Mouse (Mus musculus) midbrain, embryonic 16.5 days (tissue): ENCODE results near the gene Ctdspl. TPM values are rescaled to one million over a fixed set of nuclear protein-coding genes. Genes with fewer than 3 reads are reported as not detected.

ENCODE experiments used
- ATAC-seq: fragments of 200-750 bp; cut with Nextera tagmentation; 2 replicates; pipeline ENCODE4 v1.8.0; 2017; ENCODE audit warnings: moderate TSS enrichment
- H3K27ac ChIP-seq: fragments of 300-500 bp; sonication (generic); 2 replicates; pipeline ENCODE4 v1.5.1; 2014; ENCODE audit warnings: mild to moderate bottlenecking, low read length, mixed read lengths
- H3K27me3 ChIP-seq: fragments of 300-500 bp; sonication (generic); 2 replicates; pipeline ENCODE4 v1.6.1; 2014; ENCODE audit warnings: low read depth, low read length, mixed read lengths; ENCODE audit not compliant: control insufficient read depth, insufficient read depth
- H3K36me3 ChIP-seq: fragments of 300-500 bp; sonication (generic); 2 replicates; pipeline ENCODE4 v1.6.1; 2014; ENCODE audit warnings: mild to moderate bottlenecking, low read length, moderate library complexity, mixed read lengths; ENCODE audit not compliant: control insufficient read depth, insufficient read depth
- H3K4me1 ChIP-seq: fragments of 300-500 bp; sonication (generic); 2 replicates; pipeline ENCODE4 v1.6.1; 2014; ENCODE audit warnings: mild to moderate bottlenecking, low read length, mixed read lengths; ENCODE audit not compliant: control insufficient read depth, insufficient read depth
- H3K4me2 ChIP-seq: fragments of 300-500 bp; sonication (generic); 2 replicates; pipeline ENCODE4 v1.6.1; 2014; ENCODE audit warnings: mild to moderate bottlenecking, low read length, mixed read lengths
- H3K4me3 ChIP-seq: fragments of 300-500 bp; sonication (generic); 2 replicates; pipeline ENCODE4 v1.5.1; 2014; ENCODE audit warnings: low read depth, mild to moderate bottlenecking, low read length, moderate library complexity, mixed read lengths
- H3K9ac ChIP-seq: fragments of 300-500 bp; sonication (generic); 2 replicates; pipeline ENCODE4 v1.6.1; 2014; ENCODE audit warnings: low read depth, low read length, mixed read lengths
- H3K9me3 ChIP-seq: fragments of 300-500 bp; sonication (generic); replicated peaks from 2 replicates; pipeline ENCODE4 v1.6.1; 2014; ENCODE audit warnings: mild to moderate bottlenecking, low read length, mixed read lengths; ENCODE audit not compliant: control insufficient read depth, poor library complexity, severe bottlenecking
- WGBS: fragments of 180-500 bp; shearing (Covaris S2); extraction: QIAGEN DNeasy Blood & Tissue Kit; methylation state at CpG from one replicate; pipeline ENCODE4 v1.1.7; 2014; 5-methylcytosine and 5-hydroxymethylcytosine counted together
- polyA plus RNA-seq: library from polyadenylated mRNA; unstranded; fragments of >200 nt; fragmentation: Nextera tagmentation; extraction: Ambion mirVana; gene quantifications from 2 replicates; pipeline ENCODE4 v1.2.1, GENCODE M21; 2015

Gene Ctdspl
- polyA plus RNA-seq, 1 experiment from 2014 or later = 10.9 TPM

- Histone ChIP-seq H3K27ac (no peak overlapping the region), H3K9me3 (no peaks in the 10 kb centered on the region), H3K36me3 (no peaks in the 10 kb centered on the region), H3K4me2 (no peak overlapping the region), H3K4me3 (no peak overlapping the region), H3K27me3 (no peaks in the 10 kb centered on the region), H3K4me1 (no peaks in the 10 kb centered on the region), H3K9ac (no peak overlapping the region)
- WGBS = 92% methylated on average over 8 of the region's 8 CpGs
- ATAC-seq = no peak
Measured at GRCm38 (mm10) chr9:118949124-118949523, 22.9 kb downstream of the Ctdspl start.

- ATAC-seq = no peak
- Histone ChIP-seq H3K9me3 (no peaks in the 10 kb centered on the region), H3K27me3 (no peaks in the 10 kb centered on the region), H3K27ac (no peak overlapping the region), H3K4me2 (no peak overlapping the region), H3K4me1 (no peaks in the 10 kb centered on the region), H3K9ac (no peak overlapping the region), H3K4me3 (no peak overlapping the region), H3K36me3 (no peaks in the 10 kb centered on the region)
- 73% methylated on average over 4 of the region's 4 CpGs for WGBS
Measured at GRCm38 (mm10) chr9:118949654-118950053, 23.4 kb downstream of the Ctdspl start.

GRCm38 (mm10) chr9:118950061-118950460 lies 23.8 kb downstream of the Ctdspl start:
- Histone ChIP-seq H3K27ac (no peak overlapping the region), H3K9ac (no peak overlapping the region), H3K4me1 (no peaks in the 10 kb centered on the region), H3K4me2 (no peak overlapping the region), H3K36me3 (no peaks in the 10 kb centered on the region), H3K9me3 (no peaks in the 10 kb centered on the region), H3K27me3 (no peaks in the 10 kb centered on the region), H3K4me3 (no peak overlapping the region)
- no peak for ATAC-seq
- 70% methylated on average over 10 of the region's 10 CpGs for WGBS

GRCm38 (mm10) chr9:118950751-118951150 lies 24.5 kb downstream of the Ctdspl start:
- no peak for ATAC-seq
- no peak overlapping the region for H3K4me2 ChIP-seq
- H3K36me3 ChIP-seq = no peaks in the 10 kb centered on the region
- H3K27me3 ChIP-seq = no peaks in the 10 kb centered on the region
- no peak overlapping the region for H3K4me3 ChIP-seq
- WGBS = 32% methylated on average over 2 of the region's 2 CpGs
- H3K9me3 ChIP-seq = no peaks in the 10 kb centered on the region
- H3K4me1 ChIP-seq = no peaks in the 10 kb centered on the region
- no peak overlapping the region for H3K9ac ChIP-seq
- no peak overlapping the region for H3K27ac ChIP-seq

- Histone ChIP-seq H3K27me3 (no peaks in the 10 kb centered on the region), H3K4me2 (no peak overlapping the region)
- WGBS = 95% methylated on average over 7 of the region's 7 CpGs
Measured at GRCm38 (mm10) chr9:118951381-118951780, 25.1 kb downstream of the Ctdspl start.

GRCm38 (mm10) chr9:118952180-118952579 lies 25.9 kb downstream of the Ctdspl start:
- H3K4me1 ChIP-seq = no peaks in the 10 kb centered on the region
- no peak for ATAC-seq
- WGBS = 85% methylated on average over 16 of the region's 16 CpGs
- H3K9ac ChIP-seq = no peak overlapping the region
- no peaks in the 10 kb centered on the region for H3K9me3 ChIP-seq
- no peak overlapping the region for H3K4me2 ChIP-seq
- H3K4me3 ChIP-seq = no peak overlapping the region
- H3K27ac ChIP-seq = no peak overlapping the region
- no peaks in the 10 kb centered on the region for H3K27me3 ChIP-seq
- H3K36me3 ChIP-seq = no peaks in the 10 kb centered on the region

More at GRCm38 (mm10) chr9:118951381-118951780, 25.1 kb downstream of the Ctdspl start:
- Histone ChIP-seq H3K9me3 (no peaks in the 10 kb centered on the region), H3K4me3 (no peak overlapping the region), H3K27ac (no peak overlapping the region), H3K9ac (no peak overlapping the region), H3K4me1 (no peaks in the 10 kb centered on the region), H3K36me3 (no peaks in the 10 kb centered on the region)
- ATAC-seq = no peak

GRCm38 (mm10) chr9:118953465-118954194 lies 27.4 kb downstream of the Ctdspl start:
- WGBS = 96% methylated on average over 16 of the region's 16 CpGs
- H3K9me3 ChIP-seq = no peaks in the 10 kb centered on the region
- ATAC-seq = no peak

GRCm38 (mm10) chr9:118958802-118959201 lies 32.5 kb downstream of the Ctdspl start:
- Histone ChIP-seq H3K4me3 (no peak overlapping the region), H3K4me2 (no peak overlapping the region), H3K4me1 (no peaks in the 10 kb centered on the region), H3K9ac (no peak overlapping the region), H3K27me3 (no peaks in the 10 kb centered on the region), H3K27ac (no peak overlapping the region), H3K36me3 (no peaks in the 10 kb centered on the region), H3K9me3 (no peaks in the 10 kb centered on the region)
- no peak for ATAC-seq
- 87% methylated on average over 7 of the region's 7 CpGs for WGBS

More at GRCm38 (mm10) chr9:118953465-118954194, 27.4 kb downstream of the Ctdspl start:
- H3K4me3 ChIP-seq = no peak overlapping the region
- H3K4me2 ChIP-seq = no peak overlapping the region
- no peak overlapping the region for H3K27ac ChIP-seq
- H3K36me3 ChIP-seq = no peaks in the 10 kb centered on the region
- no peaks in the 10 kb centered on the region for H3K4me1 ChIP-seq
- no peak overlapping the region for H3K9ac ChIP-seq
- no peaks in the 10 kb centered on the region for H3K27me3 ChIP-seq

GRCm38 (mm10) chr9:118960415-118961091 lies 34.3 kb downstream of the Ctdspl start:
- ATAC-seq = no peak
- Histone ChIP-seq H3K9ac (no peak overlapping the region), H3K4me2 (no peak overlapping the region), H3K4me1 (no peaks in the 10 kb centered on the region), H3K9me3 (no peaks in the 10 kb centered on the region), H3K27me3 (no peaks in the 10 kb centered on the region), H3K4me3 (no peak overlapping the region), H3K36me3 (no peaks in the 10 kb centered on the region), H3K27ac (no peak overlapping the region)
- WGBS = 73% methylated on average over 16 of the region's 16 CpGs
